9 mouse cellular contexts compared by ENCODE assay signal in genomic region chr19:9106751-9107378, GRCm38 (mm10). TPM values are rescaled to one million over a fixed set of nuclear protein-coding genes. Genes with fewer than 3 reads are reported as not detected.
DNase-seq lines count a peak whose midpoint lies in the region; ATAC-seq and TF ChIP-seq lines count a peak whose summit lies in the region.
"Had no signal": no experiment of that assay in that cellular context is flagged by ENCODE, and none has a peak within 500 bp of the region (broad histone marks: within the 10 kb centered on the region; RNA-seq: fewer than 3 reads in every experiment).

No protein-coding gene starts in this region.

- peaks cover 7% of the 10 kb centered on the region; the same call in 1 of the 2 replicates for H3K9me3 ChIP-seq in ES-Bruce4 (replicated peaks; ENCODE audit: control insufficient read depth, insufficient read depth, low read length, poor library complexity, severe bottlenecking)
- H3K9me3 ChIP-seq in liver, embryonic 15.5 days (replicated peaks): no peaks in the 10 kb centered on the region

- ATAC-seq in liver, embryonic 15.5 days (ENCODE audit: insufficient read depth): peak; percentile 66; the same call in 1 of the 2 replicates
- no peak for ATAC-seq in inflammation-experienced regulatory T-cells, adult 6 months

- TF ChIP-seq CTCF in ES-Bruce4 (IDR thresholded peaks at IDR 0.05; ENCODE audit: low read depth, low read length): no peak

- WGBS in liver, embryonic 15.5 days (ENCODE audit: insufficient replicate concordance): 31% methylated on average over 4 of the region's 4 CpGs

- no peaks in the 10 kb centered on the region for H3K4me1 ChIP-seq in ES-Bruce4 (ENCODE audit: control insufficient read depth, insufficient read depth, low read length)
- H3K4me1 ChIP-seq in liver, embryonic 15.5 days (replicated peaks): 0 out of 2 replicates have a peak, but pooled peaks cover 13% of the 10 kb centered on the region

- no peak for TF ChIP-seq POLR2A in ES-Bruce4 (IDR thresholded peaks at IDR 0.05; ENCODE audit: insufficient read depth, low read length)

- peak; percentile 39 for DNase-seq in gastrocnemius, adult 18-20 months (ENCODE audit: low spot score)
- no peak for DNase-seq in gastrocnemius, adult 8-10 months (ENCODE audit: low spot score in 2 of 2)
- peak; percentile 35 to 42 for DNase-seq in heart, adult 9 months (ENCODE audit: low spot score in 2 of 2)
- no peak for DNase-seq in thymus, postnatal 10 days (ENCODE audit: low spot score in 2 of 2)
- DNase-seq in layer of hippocampus, postnatal 36 days: no peak

- no peaks in the 10 kb centered on the region for H3K27me3 ChIP-seq in ES-Bruce4 (ENCODE audit: control insufficient read depth, insufficient read depth, low read length, poor library complexity, severe bottlenecking)
- H3K27me3 ChIP-seq in liver, embryonic 15.5 days: no peaks in the 10 kb centered on the region; the same call in 1 of the 2 replicates

- H3K9ac ChIP-seq in ES-Bruce4 (ENCODE audit: low read depth, poor library complexity, severe bottlenecking): no peak overlapping the region; the same call in 1 of the 2 replicates
- no peak overlapping the region for H3K9ac ChIP-seq in liver, embryonic 15.5 days

- TF ChIP-seq EP300 in ES-Bruce4 (IDR thresholded peaks at IDR 0.05; ENCODE audit: insufficient read depth, low read depth, low read length): 0 out of 2 replicates have a peak, but pooled peaks have one; percentile 24

- H3K36me3 ChIP-seq in ES-Bruce4 (ENCODE audit: control insufficient read depth, insufficient read depth, low read length, poor library complexity, severe bottlenecking): no peaks in the 10 kb centered on the region
- H3K36me3 ChIP-seq in liver, embryonic 15.5 days (replicated peaks): no peaks in the 10 kb centered on the region

- H3K4me3 ChIP-seq in ES-Bruce4 (ENCODE audit: low read depth, low read length): no peak overlapping the region
- no peak overlapping the region for H3K4me3 ChIP-seq in liver, embryonic 15.5 days (replicated peaks)
- H3K4me3 ChIP-seq: layer of hippocampus, adult 2 months had no signal

- no peak overlapping the region for H3K4me2 ChIP-seq in liver, embryonic 15.5 days

- peak overlapping the region; percentile 84 for H3K27ac ChIP-seq in ES-Bruce4 (ENCODE audit: insufficient read depth, low read length)
- H3K27ac ChIP-seq in liver, embryonic 15.5 days (replicated peaks): no peak overlapping the region

RNA-seq across cellular contexts. Expression of gene Scgb1a1, which starts 19.1 kb away (rescaled TPM):
- total RNA-seq in gastrocnemius, adult 18-20 months (2021): not detected
- not detected for total RNA-seq in gastrocnemius, adult 8-10 months (2022)
- not detected in 2 replicates for polyA plus RNA-seq in ES-Bruce4 (2011; ENCODE audit: insufficient read depth, insufficient read length, low read depth, missing spikeins)
- not detected in 2 replicates for polyA plus RNA-seq in liver, embryonic 15.5 days (2015; fragmentation: Nextera tagmentation; extraction: Ambion mirVana)
- not detected for polyA plus RNA-seq in inflammation-experienced regulatory T-cells, adult 6 months (2017; shearing (Covaris generic))
- total RNA-seq in layer of hippocampus, postnatal 36 days (2021): not detected
- total RNA-seq: layer of hippocampus, adult 2 months had no signal

RNA-seq across cellular contexts. Expression of gene Asrgl1, which starts 28.6 kb away (rescaled TPM):
- 10 to 100 TPM; 44.3 to 47.3 TPM for total RNA-seq in gastrocnemius, adult 18-20 months (2021)
- 10 to 100 TPM; 33.7 to 48.2 (median 36.1) TPM for total RNA-seq in gastrocnemius, adult 8-10 months (2022)
- polyA plus RNA-seq in ES-Bruce4 (2011; ENCODE audit: insufficient read depth, insufficient read length, low read depth, missing spikeins): 14.8 and 23.3 TPM in 2 replicates
- polyA plus RNA-seq in liver, embryonic 15.5 days (2015; fragmentation: Nextera tagmentation; extraction: Ambion mirVana): 6.7 and 7.9 TPM in 2 replicates
- polyA plus RNA-seq in inflammation-experienced regulatory T-cells, adult 6 months (2017; shearing (Covaris generic)): 10 to 100 TPM; 30.5 to 37.9 (median 36.3) TPM
- total RNA-seq in layer of hippocampus, postnatal 36 days (2021): 100 to 1,000 TPM; 134 to 156 TPM

Comparison
In these comparisons a context has a peak if more than half of its experiments do, and no peak if none do; other contexts are left out.
1. DNase-seq: peak in gastrocnemius, adult 18-20 months (single experiment) and heart, adult 9 months (2 of 2); none in gastrocnemius, adult 8-10 months (0 of 2), thymus, postnatal 10 days (0 of 2) and layer of hippocampus, postnatal 36 days (0 of 2).